26 mouse cellular contexts compared by ENCODE assay signal in genomic region chr9:23168149-23168548, GRCm38 (mm10). TPM values are rescaled to one million over a fixed set of nuclear protein-coding genes. Genes with fewer than 3 reads are reported as not detected.
DNase-seq lines count a peak whose midpoint lies in the region; ATAC-seq and TF ChIP-seq lines count a peak whose summit lies in the region.
"Had no signal": no experiment of that assay in that cellular context is flagged by ENCODE, and none has a peak within 500 bp of the region (broad histone marks: within the 10 kb centered on the region; RNA-seq: fewer than 3 reads in every experiment).

No protein-coding gene starts in this region.

- H3K4me2 ChIP-seq in kidney, embryonic 16.5 days (replicated peaks; ENCODE audit: low read depth, low read length) = no peak overlapping the region
- H3K4me2 ChIP-seq: forebrain, embryonic 12.5 days; hindbrain, embryonic 12.5 days; limb, embryonic 15.5 days had no signal

- TF ChIP-seq CTCF in kidney, adult 2 months (conservative IDR thresholded peaks at IDR 0.05; ENCODE audit: insufficient read depth, insufficient read length, low read depth, low read length) = no peak
- no peak for TF ChIP-seq CTCF in bone marrow macrophage, adult 2 months (IDR thresholded peaks at IDR 0.05; ENCODE audit: low read depth, low read length)

- ATAC-seq in kidney, embryonic 16.5 days (ENCODE audit: low FRiP score, low TSS enrichment) = no peak
- ATAC-seq: CD4-positive, CD25-positive, alpha-beta regulatory T cell, adult 4 months; intestine, postnatal 0 days; midbrain, embryonic 16.5 days had no signal

- H3K9ac ChIP-seq in kidney, embryonic 16.5 days (replicated peaks; ENCODE audit: low read length) = no peak overlapping the region
- H3K9ac ChIP-seq: forebrain, embryonic 12.5 days; hindbrain, embryonic 12.5 days; limb, embryonic 15.5 days; liver, embryonic 14.5 days had no signal

- no peak overlapping the region for H3K4me3 ChIP-seq in kidney, adult 2 months (ENCODE audit: insufficient read depth, low read depth, low read length)
- no peak overlapping the region for H3K4me3 ChIP-seq in kidney, embryonic 16.5 days (ENCODE audit: low read length)
- H3K4me3 ChIP-seq in bone marrow macrophage, adult 2 months (ENCODE audit: insufficient read depth, low read length) = no peak overlapping the region
- H3K4me3 ChIP-seq: erythroblast, embryonic 14.5 days; forebrain, embryonic 12.5 days; heart, embryonic 10.5 days; hindbrain, embryonic 12.5 days; left cerebral cortex, adult 2 months; limb, embryonic 15.5 days; midbrain, embryonic 10.5 days had no signal

- H3K27me3 ChIP-seq in kidney, adult 2 months (replicated peaks; ENCODE audit: control insufficient read depth, insufficient read depth, low read length) = 0 out of 2 replicates have a peak, but pooled peaks cover 2% of the 10 kb centered on the region
- no peaks in the 10 kb centered on the region for H3K27me3 ChIP-seq in kidney, embryonic 16.5 days (ENCODE audit: insufficient read depth, low read length)
- H3K27me3 ChIP-seq: forebrain, embryonic 12.5 days; hindbrain, embryonic 12.5 days; limb, embryonic 15.5 days; Patski had no signal

- no peaks in the 10 kb centered on the region for H3K36me3 ChIP-seq in kidney, adult 2 months (ENCODE audit: control insufficient read depth, insufficient read depth, low read length)
- H3K36me3 ChIP-seq in kidney, embryonic 16.5 days (ENCODE audit: insufficient read depth, low read length) = no peaks in the 10 kb centered on the region
- H3K36me3 ChIP-seq: forebrain, embryonic 12.5 days; heart, embryonic 10.5 days; hindbrain, embryonic 12.5 days; limb, embryonic 15.5 days; midbrain, embryonic 10.5 days had no signal

- no peaks in the 10 kb centered on the region for H3K9me3 ChIP-seq in kidney, embryonic 16.5 days (ENCODE audit: low read length)
- H3K9me3 ChIP-seq: forebrain, embryonic 12.5 days; heart, embryonic 10.5 days; hindbrain, embryonic 12.5 days; limb, embryonic 15.5 days; midbrain, embryonic 10.5 days had no signal

- peaks cover 4% of the 10 kb centered on the region; the same call in 1 of the 2 replicates for H3K4me1 ChIP-seq in kidney, adult 2 months (ENCODE audit: control insufficient read depth, insufficient read depth, low read length)
- H3K4me1 ChIP-seq in kidney, embryonic 16.5 days (ENCODE audit: insufficient read depth, low read length) = no peaks in the 10 kb centered on the region
- peaks cover 28% of the 10 kb centered on the region for H3K4me1 ChIP-seq in bone marrow macrophage, adult 2 months (ENCODE audit: control insufficient read depth, insufficient read depth, low read length)
- H3K4me1 ChIP-seq: forebrain, embryonic 12.5 days; heart, embryonic 10.5 days; hindbrain, embryonic 12.5 days; limb, embryonic 15.5 days; midbrain, embryonic 10.5 days had no signal

- WGBS in kidney, adult 2 months = 59% methylated on average over 4 of the region's 4 CpGs
- 63% methylated on average over 4 of the region's 4 CpGs for WGBS in kidney, embryonic 16.5 days

- DNase-seq in kidney, adult 2 months = peak; percentile 18
- DNase-seq in lung, postnatal 10 days = peak; percentile 4
- no peak for DNase-seq in lung, postnatal 36 days
- no peak for DNase-seq in cerebellum, adult 18-20 months
- no peak for DNase-seq in testis, postnatal 14 days (ENCODE audit: low spot score)
- DNase-seq: adrenal gland, postnatal 36 days; cerebellum, adult 11-12 months; heart, postnatal 14 days; left cerebral cortex, postnatal 4 days; right cerebral cortex, adult 18-20 months; thymus, adult 2 months; thymus, postnatal 4 days had no signal

- no peak for TF ChIP-seq POLR2A in kidney, adult 2 months (IDR thresholded peaks at IDR 0.05; ENCODE audit: low read depth, low read length)
- TF ChIP-seq POLR2A in bone marrow macrophage, adult 2 months (IDR thresholded peaks at IDR 0.05; ENCODE audit: borderline replicate concordance, low read depth, low read length) = no peak

- H3K27ac ChIP-seq in kidney, adult 2 months (ENCODE audit: insufficient read depth, low read depth, low read length) = no peak overlapping the region
- H3K27ac ChIP-seq in kidney, embryonic 16.5 days (ENCODE audit: low read length) = no peak overlapping the region
- H3K27ac ChIP-seq in bone marrow macrophage, adult 2 months (ENCODE audit: insufficient read depth, low read depth, low read length) = peak overlapping the region; percentile 36
- H3K27ac ChIP-seq: forebrain, embryonic 12.5 days; heart, embryonic 10.5 days; hindbrain, embryonic 12.5 days; left cerebral cortex, adult 2 months; limb, embryonic 15.5 days; liver, embryonic 14.5 days; midbrain, embryonic 10.5 days had no signal

RNA-seq across cellular contexts. Expression of gene Bmper, which starts 54.7 kb away (rescaled TPM):
- 0.27 and 0.30 TPM in 2 replicates for polyA plus RNA-seq in kidney, adult 2 months (2012; rRNA removed)
- 20.3 and 21.0 TPM in 2 replicates for polyA plus RNA-seq in kidney, embryonic 16.5 days (2015; fragmentation: Nextera tagmentation; extraction: Ambion mirVana)
- not detected in 2 replicates for polyA plus RNA-seq in bone marrow macrophage, adult 2 months (2012; ENCODE audit: insufficient read depth, insufficient read length, missing spikeins)
- polyA plus RNA-seq: CD4-positive, CD25-positive, alpha-beta regulatory T cell, adult 4 months; erythroblast, embryonic 14.5 days had no signal

Comparison
In these comparisons a context has a peak if more than half of its experiments do, and no peak if none do; other contexts are left out.
1. DNase-seq: peak in kidney, adult 2 months (single experiment) and lung, postnatal 10 days (single experiment); none in lung, postnatal 36 days (single experiment), cerebellum, adult 18-20 months (0 of 2) and testis, postnatal 14 days (single experiment).
2. RNA of gene Bmper, which starts 54.7 kb away (polyA plus RNA-seq): 20.3 to 21.0 TPM in kidney, embryonic 16.5 days; 0.27 to 0.30 TPM in kidney, adult 2 months and not detected in bone marrow macrophage, adult 2 months; every median in the first group is over 10 times any median in the second.